Mouse (Mus musculus) olfactory bulb, adult 2 months (tissue): ENCODE data around the gene Asic2.

Experiments
- CTCF ChIP-seq: fragments of 200-500 bp; IDR thresholded peaks from 2 replicates; pipeline ENCODE4 v1.5.1; 2012; ENCODE audit warnings: low read depth, mild to moderate bottlenecking, low read length, moderate library complexity; ENCODE audit not compliant: insufficient read depth
- POLR2A ChIP-seq: fragments of 200-500 bp; IDR thresholded peaks from 2 replicates; pipeline ENCODE4 v1.6.1; 2012; ENCODE audit warnings: mild to moderate bottlenecking, low read depth, low read length, moderate library complexity; ENCODE audit not compliant: insufficient read depth

DNA sequence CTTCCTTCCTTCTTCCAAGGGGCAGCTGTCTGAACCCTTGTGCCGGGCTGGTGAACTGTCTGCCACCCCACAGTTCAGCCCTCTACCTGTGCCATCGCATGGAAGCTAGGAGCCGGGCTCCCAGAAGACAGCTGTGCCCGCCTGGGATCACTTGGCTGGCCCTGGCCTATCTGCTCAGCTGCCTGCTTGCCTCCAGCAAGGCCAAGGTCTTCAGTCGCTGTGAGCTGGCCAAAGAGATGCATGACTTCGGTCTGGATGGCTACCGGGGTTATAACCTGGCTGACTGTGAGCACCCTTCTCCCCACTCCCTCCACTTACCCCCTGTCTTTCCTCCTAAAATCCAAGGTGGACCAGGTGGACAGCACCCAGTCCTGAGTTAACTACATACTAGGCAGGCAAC lies 1105.3 kb downstream of the Asic2 start:
- TF ChIP-seq POLR2A, result no peak
- TF ChIP-seq CTCF, result no peak
